Mouse (Mus musculus) kidney, embryonic 14.5 days (tissue): ENCODE data around the gene Ltc4s. TPM values are rescaled to one million over a fixed set of nuclear protein-coding genes. Genes with fewer than 3 reads are reported as not detected.

ENCODE experiments used
- ATAC-seq: fragments of 200-750 bp; cut with Nextera tagmentation; 2 replicates; pipeline ENCODE4 v1.8.0; 2017; ENCODE audit warnings: moderate number of reproducible peaks, mild to moderate bottlenecking, moderate TSS enrichment, moderate library complexity; ENCODE audit not compliant: low FRiP score, low TSS enrichment
- H3K27ac ChIP-seq: fragments of 300-500 bp; sonication (generic); 2 replicates; pipeline ENCODE4 v1.5.1; 2014; ENCODE audit warnings: low read depth, mild to moderate bottlenecking, low read length, moderate library complexity, mixed read lengths
- H3K27me3 ChIP-seq: fragments of 300-500 bp; sonication (generic); 2 replicates; pipeline ENCODE4 v1.6.1; 2014; ENCODE audit warnings: mild to moderate bottlenecking, low read length; ENCODE audit not compliant: control insufficient read depth, insufficient read depth
- H3K36me3 ChIP-seq: fragments of 300-500 bp; sonication (generic); 2 replicates; pipeline ENCODE4 v1.6.1; 2014; ENCODE audit warnings: low read length, mixed read lengths; ENCODE audit not compliant: control insufficient read depth, insufficient read depth
- H3K4me1 ChIP-seq: fragments of 300-500 bp; sonication (generic); 2 replicates; pipeline ENCODE4 v1.6.1; 2014; ENCODE audit warnings: low read length, mixed read lengths; ENCODE audit not compliant: control insufficient read depth, insufficient read depth
- H3K4me2 ChIP-seq: fragments of 300-500 bp; sonication (generic); replicated peaks from 2 replicates; pipeline ENCODE4 v1.6.1; 2014; ENCODE audit warnings: low read depth, mild to moderate bottlenecking, low read length
- H3K4me3 ChIP-seq: fragments of 300-500 bp; sonication (generic); 2 replicates; pipeline ENCODE4 v1.5.1; 2014; ENCODE audit warnings: mild to moderate bottlenecking, low read length
- H3K9ac ChIP-seq: fragments of 300-500 bp; sonication (generic); 2 replicates; pipeline ENCODE4 v1.6.1; 2014; ENCODE audit warnings: low read depth, mild to moderate bottlenecking, low read length, moderate library complexity
- H3K9me3 ChIP-seq: fragments of 300-500 bp; sonication (generic); 2 replicates; pipeline ENCODE4 v1.6.1; 2016; ENCODE audit warnings: low read length; ENCODE audit not compliant: control insufficient read depth
- WGBS: fragments of 180-500 bp; shearing (Covaris S2); extraction: QIAGEN DNeasy Blood & Tissue Kit; methylation state at CpG from one replicate; pipeline ENCODE4 v1.1.7; 2014; 5-methylcytosine and 5-hydroxymethylcytosine counted together
- polyA plus RNA-seq: library from polyadenylated mRNA; unstranded; fragments of >200 nt; fragmentation: Nextera tagmentation; extraction: Ambion mirVana; gene quantifications from 2 replicates; pipeline ENCODE4 v1.2.1, GENCODE M21; 2014

Ltc4s gene
- polyA plus RNA-seq, 1 experiment from 2014 or later = 1.9 TPM

DNA sequence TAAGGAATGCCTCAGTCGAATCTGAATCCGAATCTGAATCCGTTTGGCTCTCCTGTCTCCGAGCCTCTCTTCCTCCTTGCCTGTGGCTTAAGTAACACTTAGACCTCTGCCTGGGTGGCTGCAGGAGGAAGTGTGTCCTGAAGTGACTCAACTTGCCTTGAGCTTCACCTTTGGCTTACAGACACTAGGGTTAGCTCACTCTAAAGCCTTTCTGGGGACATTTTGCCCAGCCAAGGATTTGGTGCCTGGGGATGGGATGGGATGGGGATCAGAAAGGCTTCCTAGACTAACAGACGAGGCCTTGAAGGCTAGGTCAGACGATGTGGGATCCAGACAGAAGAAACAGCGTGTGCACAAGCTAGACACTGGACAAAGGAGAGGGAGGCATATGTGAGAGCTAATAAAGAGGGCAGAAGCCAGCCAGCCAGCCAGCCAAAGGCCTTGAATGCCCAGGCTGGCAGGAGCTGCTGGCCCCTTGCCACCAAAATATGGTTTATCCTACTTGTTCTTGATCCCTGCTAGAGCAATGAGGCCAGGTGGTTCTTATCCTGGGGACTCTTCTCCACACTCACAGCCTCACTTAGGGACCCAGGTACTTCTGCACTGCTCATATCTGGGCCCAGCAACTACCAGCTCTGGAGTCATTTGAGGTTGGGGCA, 9.0 kb downstream of the Ltc4s start:
- ATAC-seq = no peak

DNA sequence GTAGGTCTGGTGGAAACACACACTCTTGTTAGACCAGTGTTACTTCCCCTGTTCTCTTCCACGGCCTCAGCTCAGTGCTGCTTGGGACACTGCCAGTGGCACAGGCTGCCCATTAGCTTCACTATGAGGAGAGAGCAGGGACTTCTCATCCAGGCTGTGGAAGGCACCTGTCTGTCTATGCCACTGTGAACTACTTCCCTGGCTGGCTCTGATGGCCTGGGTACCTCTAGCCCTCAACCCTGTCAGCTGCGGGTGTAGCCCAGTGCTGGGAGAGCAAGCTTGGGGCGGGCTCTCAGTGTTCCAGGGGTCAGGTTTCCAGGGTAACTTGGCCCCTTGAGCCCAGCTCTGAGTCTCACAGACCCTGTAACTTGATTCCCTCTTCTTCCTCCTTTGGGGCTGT, 9.6 kb downstream of the Ltc4s start:
- H3K4me3 ChIP-seq = no peak overlapping the region
- peak overlapping the region; percentile 28; the same call in 1 of the 2 replicates for H3K9ac ChIP-seq
- H3K9me3 ChIP-seq = no peaks in the 10 kb centered on the region
- H3K27ac ChIP-seq = no peak overlapping the region
- H3K4me1 ChIP-seq = peaks cover 37% of the 10 kb centered on the region
- no peaks in the 10 kb centered on the region for H3K27me3 ChIP-seq
- WGBS = 14% methylated on average over 3 of the region's 3 CpGs
- no peak for ATAC-seq
- 0 out of 2 replicates have a peak overlapping the region, but pooled peaks have one; percentile 8 for H3K4me2 ChIP-seq
- H3K36me3 ChIP-seq = peaks cover 23% of the 10 kb centered on the region

More for the DNA sequence above, 9.0 kb downstream of the Ltc4s start:
- H3K9me3 ChIP-seq = no peaks in the 10 kb centered on the region
- peaks cover 37% of the 10 kb centered on the region for H3K4me1 ChIP-seq
- no peak overlapping the region for H3K4me3 ChIP-seq
- peaks cover 29% of the 10 kb centered on the region for H3K36me3 ChIP-seq
- H3K27me3 ChIP-seq = no peaks in the 10 kb centered on the region
- no peak overlapping the region for H3K27ac ChIP-seq
- H3K4me2 ChIP-seq = no peak overlapping the region
- 44% methylated on average over 7 of the region's 7 CpGs for WGBS
- H3K9ac ChIP-seq = 0 out of 2 replicates have a peak overlapping the region, but pooled peaks have one; percentile 28

DNA sequence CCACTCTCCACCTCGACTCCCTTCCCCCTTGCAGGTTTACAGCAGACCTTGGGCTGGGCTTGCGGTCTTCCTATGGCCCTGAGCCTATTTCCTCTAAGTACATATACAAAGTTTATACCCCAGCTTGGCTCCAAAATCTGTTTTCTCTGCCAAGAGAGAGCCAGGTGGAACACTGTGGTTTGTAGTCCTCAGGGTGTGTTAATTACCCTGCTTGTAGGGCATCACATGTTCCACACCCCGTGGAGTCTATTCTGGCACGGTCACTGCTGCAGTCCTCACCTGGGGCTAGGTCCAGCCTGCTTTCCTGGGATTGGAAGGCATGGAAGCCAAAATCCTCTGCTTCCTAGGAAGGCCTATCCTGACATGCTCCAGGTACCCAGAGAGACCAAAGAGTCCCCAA, 10.7 kb downstream of the Ltc4s start:
- no peak overlapping the region for H3K4me3 ChIP-seq
- no peak for ATAC-seq
- peaks cover 13% of the 10 kb centered on the region for H3K36me3 ChIP-seq
- H3K4me2 ChIP-seq = no peak overlapping the region
- H3K4me1 ChIP-seq = peaks cover 37% of the 10 kb centered on the region
- 83% methylated on average over 4 of the region's 4 CpGs for WGBS
- H3K27ac ChIP-seq = no peak overlapping the region
- no peaks in the 10 kb centered on the region for H3K9me3 ChIP-seq
- H3K27me3 ChIP-seq = no peaks in the 10 kb centered on the region
- 0 out of 2 replicates have a peak overlapping the region, but pooled peaks have one; percentile 12 for H3K9ac ChIP-seq

DNA sequence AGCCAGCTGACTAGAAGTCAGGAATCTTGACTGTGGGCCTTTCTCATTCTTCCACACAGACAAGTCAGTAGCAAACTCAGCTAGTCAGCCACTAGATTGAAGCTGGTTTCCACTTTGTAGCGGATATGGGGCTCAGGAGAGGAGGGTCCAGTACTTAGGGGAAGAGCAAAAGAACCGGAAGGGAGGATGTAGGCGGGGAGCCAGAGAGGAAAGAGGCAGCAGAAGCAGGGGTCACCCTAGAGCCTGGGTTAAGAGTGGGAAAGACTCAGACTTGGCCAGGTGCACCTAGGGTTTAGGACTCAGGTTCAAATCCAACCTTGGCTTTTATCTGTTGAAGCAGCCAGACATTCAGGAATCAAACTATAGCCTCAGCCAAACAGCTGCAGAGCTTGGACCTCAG, 11.2 kb downstream of the Ltc4s start:
- H3K27me3 ChIP-seq = no peaks in the 10 kb centered on the region
- H3K4me1 ChIP-seq = peaks cover 37% of the 10 kb centered on the region
- H3K36me3 ChIP-seq = peaks cover 8% of the 10 kb centered on the region
- no peak overlapping the region; the same call in 1 of the 2 replicates for H3K27ac ChIP-seq
- H3K4me2 ChIP-seq = peak overlapping the region; percentile 94
- H3K9me3 ChIP-seq = no peaks in the 10 kb centered on the region
- peak overlapping the region; percentile 71; the same call in 1 of the 2 replicates for H3K4me3 ChIP-seq
- H3K9ac ChIP-seq = peak overlapping the region; percentile 12; the same call in 1 of the 2 replicates
- ATAC-seq = no peak
- WGBS = 60% methylated on average over 3 of the region's 3 CpGs

DNA sequence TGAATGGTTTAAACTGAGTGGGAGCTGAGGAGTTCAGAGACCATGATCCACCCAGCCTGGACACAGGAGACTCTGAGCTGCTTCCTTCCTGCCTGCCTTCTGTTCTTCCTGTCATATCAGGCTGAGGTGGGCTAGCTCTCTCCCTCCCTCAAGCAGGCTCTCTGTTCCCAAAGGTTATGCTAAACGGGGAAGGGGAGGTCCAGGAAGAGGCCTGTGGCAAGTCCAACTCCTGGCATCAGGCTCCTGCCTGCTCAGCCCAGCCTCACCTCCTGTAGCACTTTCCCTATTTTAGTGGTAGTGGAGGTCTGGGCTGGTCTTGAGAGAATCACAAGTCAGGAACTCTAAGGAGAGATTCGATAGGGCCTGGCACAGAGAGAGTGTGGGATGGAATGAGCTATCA, 12.0 kb downstream of the Ltc4s start:
- H3K4me3 ChIP-seq = peak overlapping the region; percentile 71
- H3K27me3 ChIP-seq = no peaks in the 10 kb centered on the region
- peaks cover 37% of the 10 kb centered on the region for H3K4me1 ChIP-seq
- 31% methylated on average over 2 of the region's 2 CpGs for WGBS
- H3K27ac ChIP-seq = peak overlapping the region; percentile 80
- H3K4me2 ChIP-seq = peak overlapping the region; percentile 94
- no peak for ATAC-seq
- H3K9me3 ChIP-seq = no peaks in the 10 kb centered on the region
- no peaks in the 10 kb centered on the region for H3K36me3 ChIP-seq
- H3K9ac ChIP-seq = peak overlapping the region; percentile 91

DNA sequence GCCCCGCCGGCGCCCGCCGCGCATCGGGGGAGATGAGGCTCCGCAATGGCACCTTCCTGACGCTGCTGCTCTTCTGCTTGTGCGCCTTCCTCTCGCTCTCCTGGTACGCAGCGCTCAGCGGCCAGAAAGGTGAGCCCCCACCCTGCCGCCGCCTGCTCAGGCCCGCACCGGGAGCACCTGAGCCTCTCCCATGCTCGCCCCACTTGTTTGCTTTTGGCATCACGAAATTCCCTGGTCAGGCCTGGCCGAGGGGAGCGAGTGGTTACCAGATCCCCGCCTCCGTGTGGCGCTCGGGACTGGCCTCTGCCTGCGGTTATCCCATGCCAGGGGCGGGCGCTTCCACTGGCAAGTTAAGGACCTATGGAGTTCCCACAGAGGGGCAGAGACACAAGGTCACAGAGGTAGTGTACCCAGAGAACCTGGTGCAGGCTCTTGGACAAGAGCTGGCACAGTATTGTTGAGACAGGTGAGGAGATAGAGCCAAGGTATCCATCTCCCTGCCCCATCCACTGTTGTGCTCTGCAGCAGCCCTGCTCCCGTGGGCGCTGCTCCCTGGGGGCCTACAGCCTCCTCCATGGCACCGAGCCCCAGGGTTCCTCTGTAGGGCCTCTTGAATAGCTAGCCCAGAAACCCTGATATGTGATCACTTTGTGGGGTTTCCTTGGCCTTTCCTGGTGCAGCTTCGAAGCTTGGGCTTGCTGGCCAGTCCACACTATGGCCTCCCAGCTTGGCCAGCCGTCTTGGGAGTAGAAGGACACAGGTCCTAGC, 12.6 kb downstream of the Ltc4s start:
- ATAC-seq = peak; percentile 15
- peaks cover 37% of the 10 kb centered on the region for H3K4me1 ChIP-seq

DNA sequence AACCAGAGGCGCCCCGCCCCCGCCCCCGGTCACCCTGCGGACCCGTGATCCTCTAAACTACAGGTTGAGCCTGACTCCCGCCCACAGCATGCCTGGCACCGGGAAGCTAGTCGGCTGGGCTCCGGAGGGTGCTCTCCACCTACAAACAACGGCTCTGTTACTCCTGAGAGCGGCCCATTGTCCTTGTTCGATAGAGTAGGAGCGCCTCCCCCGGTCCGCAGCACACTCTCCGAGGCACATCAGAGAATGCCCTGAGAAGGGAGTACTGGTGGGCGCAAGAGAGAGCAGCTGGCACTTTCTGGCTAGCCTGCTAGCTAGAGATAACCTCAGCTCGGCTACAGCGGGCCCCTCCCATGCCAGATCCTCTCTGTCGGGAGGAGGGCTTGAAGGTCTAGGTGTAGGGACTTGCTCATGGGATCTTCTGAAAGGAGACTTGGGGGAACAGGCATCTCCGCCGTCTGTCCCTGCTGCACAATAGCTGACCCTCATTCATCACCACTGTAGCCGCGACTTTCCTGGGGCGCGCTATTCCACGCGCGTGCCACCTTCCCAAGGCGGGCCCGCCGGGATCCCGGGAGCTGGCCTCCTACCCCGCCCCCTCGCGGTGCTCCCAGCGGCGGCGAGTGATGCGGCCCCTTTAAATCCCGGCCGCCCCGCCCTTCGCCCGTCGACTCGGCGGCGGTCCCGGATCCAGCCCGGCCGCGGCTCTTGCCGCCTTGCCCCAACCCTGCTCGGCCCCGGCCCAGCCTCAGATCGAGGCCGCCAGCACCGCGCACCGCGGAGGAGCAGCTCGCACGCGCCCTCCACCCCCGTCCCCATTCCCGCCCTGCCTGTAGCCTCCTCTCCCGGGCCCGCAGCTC, 13.5 kb downstream of the Ltc4s start:
- Histone ChIP-seq H3K27me3 (no peaks in the 10 kb centered on the region), H3K4me1 (peaks cover 37% of the 10 kb centered on the region), H3K27ac (peak overlapping the region; percentile 80), H3K4me2 (peak overlapping the region; percentile 94), H3K9ac (peak overlapping the region; percentile 91), H3K4me3 (peak overlapping the region; percentile 71), H3K9me3 (no peaks in the 10 kb centered on the region), H3K36me3 (no peaks in the 10 kb centered on the region)
- WGBS = under 1% methylated on average over 63 of the region's 70 CpGs
- peak; percentile 88 for ATAC-seq

More for the DNA sequence above, 12.6 kb downstream of the Ltc4s start:
- H3K36me3 ChIP-seq = no peaks in the 10 kb centered on the region
- H3K9ac ChIP-seq = peak overlapping the region; percentile 91
- H3K4me2 ChIP-seq = peak overlapping the region; percentile 94
- H3K9me3 ChIP-seq = no peaks in the 10 kb centered on the region
- peak overlapping the region; percentile 80 for H3K27ac ChIP-seq
- H3K27me3 ChIP-seq = no peaks in the 10 kb centered on the region
- 2% methylated on average over 25 of the region's 34 CpGs for WGBS
- peak overlapping the region; percentile 71 for H3K4me3 ChIP-seq

DNA sequence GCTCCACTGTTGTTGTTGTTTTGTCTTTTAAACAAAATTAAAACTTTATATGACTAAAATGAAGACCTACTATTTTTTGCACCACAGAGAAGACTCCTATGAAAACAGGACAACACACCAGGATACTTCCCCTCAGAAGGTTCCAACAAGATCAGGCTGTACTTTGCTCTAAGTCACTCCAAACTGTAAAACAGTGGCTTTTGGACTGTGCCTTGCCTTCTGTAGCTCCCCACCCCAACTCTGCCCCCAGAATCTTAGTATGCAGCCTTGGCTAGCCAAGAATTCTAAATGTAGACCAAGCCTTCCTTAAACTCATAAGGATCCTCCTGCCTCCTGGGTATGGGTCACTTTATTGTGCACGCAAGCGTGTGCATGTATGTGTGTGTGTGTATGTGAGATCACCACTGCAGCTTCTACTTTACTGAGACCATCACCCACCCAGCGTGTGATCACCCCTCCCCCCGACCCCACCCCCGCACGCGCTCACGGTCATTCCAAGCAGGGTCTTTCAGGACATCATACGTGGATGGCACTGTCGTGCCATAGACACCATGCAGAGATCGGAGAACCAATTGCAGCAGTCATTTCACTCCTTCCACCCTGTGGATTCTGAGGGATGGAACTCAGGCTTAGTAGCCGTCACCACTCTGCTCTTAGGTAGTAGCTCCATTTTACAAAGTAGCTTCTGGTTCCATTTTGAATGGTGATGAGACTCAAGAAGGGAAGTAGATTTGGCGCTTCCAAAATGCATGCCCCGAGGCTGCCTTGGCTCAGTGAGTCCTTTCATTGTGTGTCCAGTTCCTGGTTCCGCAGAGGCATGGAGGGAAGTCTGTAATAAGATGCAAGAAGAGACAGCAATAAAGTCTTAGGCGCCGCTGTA, 14.4 kb downstream of the Ltc4s start:
- H3K9me3 ChIP-seq = no peaks in the 10 kb centered on the region
- H3K36me3 ChIP-seq = no peaks in the 10 kb centered on the region
- no peaks in the 10 kb centered on the region for H3K27me3 ChIP-seq
- H3K4me3 ChIP-seq = peak overlapping the region; percentile 71
- H3K27ac ChIP-seq = peak overlapping the region; percentile 80
- peaks cover 31% of the 10 kb centered on the region for H3K4me1 ChIP-seq
- no peak for ATAC-seq
- peak overlapping the region; percentile 91 for H3K9ac ChIP-seq
- peak overlapping the region; percentile 94 for H3K4me2 ChIP-seq
- WGBS = 6% methylated on average over 17 of the region's 17 CpGs
